ENCODE assay signal across 9 mouse cellular contexts in the genomic region with DNA sequence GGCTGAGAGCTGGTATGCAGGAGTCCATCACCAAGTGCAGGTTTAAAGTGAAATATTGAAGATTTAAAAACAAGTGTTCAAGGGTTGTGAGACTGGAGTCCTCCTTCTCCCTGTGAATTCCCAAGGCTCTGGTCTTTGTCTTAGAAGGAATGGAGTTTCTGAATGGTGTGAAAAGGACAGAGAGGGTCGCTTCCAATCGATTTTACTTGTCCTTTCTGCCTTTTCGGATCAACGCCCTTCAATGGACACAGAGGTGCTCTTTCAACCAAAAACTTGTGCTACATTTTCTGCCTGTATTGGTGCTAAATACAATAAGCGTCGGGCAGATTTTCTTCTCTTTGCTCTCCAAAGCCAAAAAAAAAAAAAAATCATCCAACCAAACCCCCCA. TPM values are rescaled to one million over a fixed set of nuclear protein-coding genes. Genes with fewer than 3 reads are reported as not detected.
DNase-seq lines count a peak whose midpoint lies in the region; ATAC-seq lines count a peak whose summit lies in the region.
"Had no signal": no experiment of that assay in that cellular context is flagged by ENCODE, and none has a peak within 500 bp of the region (broad histone marks: within the 10 kb centered on the region; RNA-seq: fewer than 3 reads in every experiment).

No protein-coding gene starts in this region.

- 23% methylated on average over 6 of the region's 6 CpGs for WGBS in kidney, embryonic 14.5 days
- WGBS in hindbrain, embryonic 10.5 days, result 9% methylated on average over 6 of the region's 6 CpGs
- WGBS in midbrain, embryonic 13.5 days, result 6% methylated on average over 6 of the region's 6 CpGs

- H3K4me3 ChIP-seq in kidney, embryonic 14.5 days (ENCODE audit: low read length), result peak overlapping the region; percentile 96
- peak overlapping the region; percentile 67 for H3K4me3 ChIP-seq in hindbrain, embryonic 10.5 days
- H3K4me3 ChIP-seq in midbrain, embryonic 13.5 days (replicated peaks), result peak overlapping the region; percentile 54

- ATAC-seq in kidney, embryonic 14.5 days (ENCODE audit: low FRiP score, low TSS enrichment), result no peak
- no peak for ATAC-seq in midbrain, embryonic 13.5 days

- H3K9me3 ChIP-seq in kidney, embryonic 14.5 days (ENCODE audit: control insufficient read depth, low read length), result no peaks in the 10 kb centered on the region
- no peaks in the 10 kb centered on the region for H3K9me3 ChIP-seq in hindbrain, embryonic 10.5 days
- no peaks in the 10 kb centered on the region for H3K9me3 ChIP-seq in midbrain, embryonic 13.5 days

- DNase-seq in kidney, adult 18-20 months, result no peak
- DNase-seq in embryo, embryonic 9.5 days (ENCODE audit: extremely low spot score), result peak; percentile 68
- DNase-seq in hindbrain, embryonic 10.5 days (ENCODE audit: low spot score), result peak; percentile 40
- no peak for DNase-seq in thymus, postnatal 14 days
- DNase-seq in left cerebral cortex, adult 9 months (ENCODE audit: low spot score in 2 of 2), result no peak
- DNase-seq in layer of hippocampus, adult 11-12 months (ENCODE audit: low spot score), result no peak
- DNase-seq: cerebellum, adult 9-11 months had no signal

- H3K36me3 ChIP-seq in kidney, embryonic 14.5 days (ENCODE audit: control insufficient read depth, insufficient read depth, low read length), result no peaks in the 10 kb centered on the region
- no peaks in the 10 kb centered on the region for H3K36me3 ChIP-seq in hindbrain, embryonic 10.5 days
- no peaks in the 10 kb centered on the region for H3K36me3 ChIP-seq in midbrain, embryonic 13.5 days

- peak overlapping the region; percentile 79 for H3K4me2 ChIP-seq in kidney, embryonic 14.5 days (replicated peaks; ENCODE audit: low read depth, low read length)
- peak overlapping the region; percentile 59 for H3K4me2 ChIP-seq in midbrain, embryonic 13.5 days (replicated peaks)

- H3K27me3 ChIP-seq in kidney, embryonic 14.5 days (ENCODE audit: control insufficient read depth, insufficient read depth, low read length), result peaks cover 3% of the 10 kb centered on the region
- H3K27me3 ChIP-seq in hindbrain, embryonic 10.5 days (ENCODE audit: insufficient read depth, poor library complexity, severe bottlenecking), result peaks cover 70% of the 10 kb centered on the region
- H3K27me3 ChIP-seq in midbrain, embryonic 13.5 days, result peaks cover 79% of the 10 kb centered on the region

- H3K27ac ChIP-seq in kidney, embryonic 14.5 days (ENCODE audit: low read depth, low read length), result peak overlapping the region; percentile 97
- peak overlapping the region; percentile 99 for H3K27ac ChIP-seq in hindbrain, embryonic 10.5 days
- peak overlapping the region; percentile 87 for H3K27ac ChIP-seq in midbrain, embryonic 13.5 days

- peaks cover 14% of the 10 kb centered on the region for H3K4me1 ChIP-seq in kidney, embryonic 14.5 days (ENCODE audit: control insufficient read depth, insufficient read depth, low read length)
- peaks cover 66% of the 10 kb centered on the region for H3K4me1 ChIP-seq in hindbrain, embryonic 10.5 days (replicated peaks)
- peaks cover 20% of the 10 kb centered on the region for H3K4me1 ChIP-seq in midbrain, embryonic 13.5 days (replicated peaks)

- peak overlapping the region; percentile 100; the same call in 1 of the 2 replicates for H3K9ac ChIP-seq in kidney, embryonic 14.5 days (ENCODE audit: low read depth, low read length)
- H3K9ac ChIP-seq in midbrain, embryonic 13.5 days (replicated peaks), result peak overlapping the region; percentile 85

RNA-seq across cellular contexts. Expression of gene Nr2f2, which starts 1.7 kb away (rescaled TPM):
- 310 and 320 TPM in 2 replicates for polyA plus RNA-seq in kidney, embryonic 14.5 days (2014; fragmentation: Nextera tagmentation; extraction: Ambion mirVana)
- polyA plus RNA-seq in hindbrain, embryonic 10.5 days (2016; fragmentation: Nextera tagmentation; extraction: Ambion mirVana), result 83.4 and 86.4 TPM in 2 replicates
- 132 and 143 TPM in 2 replicates for polyA plus RNA-seq in midbrain, embryonic 13.5 days (2015; fragmentation: Nextera tagmentation; extraction: Ambion mirVana)

Comparison
In these comparisons a context has a peak if more than half of its experiments do, and no peak if none do; other contexts are left out.
1. DNase-seq: peak in embryo, embryonic 9.5 days (single experiment) and hindbrain, embryonic 10.5 days (single experiment); none in kidney, adult 18-20 months (single experiment), thymus, postnatal 14 days (single experiment), left cerebral cortex, adult 9 months (0 of 2) and layer of hippocampus, adult 11-12 months (single experiment).
2. Peak in every context shown above with its lines, with median percentiles within 50 percentile points of each other: H3K27ac ChIP-seq and H3K4me3 ChIP-seq.